Mouse (Mus musculus): ENCODE data around the gene Unc13b.

Unc13b gene

GRCm38 (mm10) chr4:43058753-43059654 lies at the start of gene Unc13b:
Gene Unc13b, plus strand, starts transcription at chr4:43058953.
- in situ Hi-C loops (cut with MboI, MseI): loop anchor here in 1 of 2 experiments (5.0 kb wide), 1 partner anchor 363 kb away; no protein-coding TSS in a partner anchor

- in situ Hi-C loops (cut with MboI, MseI): loop anchor here in 1 of 2 experiments (25.0 kb wide), 1 partner anchor 427 kb away; the partner anchor contains the start of genes Fam166b and Tesk1
Observed at GRCm38 (mm10) chr4:43010161-43011038, 48.4 kb upstream of the Unc13b start, which contains the start of gene Fancg. Gene Fancg, minus strand, starts transcription at chr4:43010506.

GRCm38 (mm10) chr4:43012091-43012490 lies 46.7 kb upstream of the Unc13b start:
- in situ Hi-C loops (cut with MboI, MseI): loop anchor here in 1 of 2 experiments (25.0 kb wide), 1 partner anchor 425 kb away; the partner anchor contains the start of genes Fam166b and Tesk1

GRCm38 (mm10) chr4:43018156-43018555 lies 40.6 kb upstream of the Unc13b start:
- in situ Hi-C loops (cut with MboI, MseI): loop anchor here in 1 of 2 experiments (25.0 kb wide), 1 partner anchor 419 kb away; the partner anchor contains the start of genes Fam166b and Tesk1

- in situ Hi-C loops (cut with MboI, MseI): loop anchor here in 1 of 2 experiments (25.0 kb wide), 1 partner anchor 418 kb away; the partner anchor contains the start of genes Fam166b and Tesk1
Observed at GRCm38 (mm10) chr4:43019176-43019575, 39.6 kb upstream of the Unc13b start.

GRCm38 (mm10) chr4:43019641-43020465 lies 38.9 kb upstream of the Unc13b start:
- in situ Hi-C loops (cut with MboI, MseI): loop anchor here in 1 of 2 experiments (5.0 to 25.0 kb wide), 2 partner anchors 417 to 547 kb away; partner anchors contain the start of genes Fam166b and Tesk1

GRCm38 (mm10) chr4:43020876-43021275 lies 37.9 kb upstream of the Unc13b start:
- in situ Hi-C loops (cut with MboI, MseI): loop anchor here in 1 of 2 experiments (5.0 to 25.0 kb wide), 2 partner anchors 416 to 546 kb away; partner anchors contain the start of genes Fam166b and Tesk1

- in situ Hi-C loops (cut with MboI, MseI): loop anchor here in 1 of 2 experiments (5.0 to 25.0 kb wide), 2 partner anchors 416 to 546 kb away; partner anchors contain the start of genes Fam166b and Tesk1
Observed at GRCm38 (mm10) chr4:43021341-43021740, 37.4 kb upstream of the Unc13b start.

- in situ Hi-C loops (cut with MboI, MseI): loop anchor here in 1 of 2 experiments (5.0 to 25.0 kb wide), 2 partner anchors 413 to 543 kb away; partner anchors contain the start of genes Fam166b and Tesk1
Observed at GRCm38 (mm10) chr4:43024673-43025072, 34.1 kb upstream of the Unc13b start.

GRCm38 (mm10) chr4:43025084-43025960 lies 33.4 kb upstream of the Unc13b start, which contains the start of gene Pigo:
Gene Pigo, minus strand, starts transcription at chr4:43025819.
- in situ Hi-C loops (cut with MboI, MseI): no loop called here

- in situ Hi-C loops (cut with MboI, MseI): no loop called here
Observed at GRCm38 (mm10) chr4:43029121-43029520, 29.6 kb upstream of the Unc13b start.

- in situ Hi-C loops (cut with MboI, MseI): loop anchor here in 1 of 2 experiments (10.0 kb wide), 2 partner anchors 455 to 1295 kb away; partner anchors contain the start of genes Arid3c and Sit1
Observed at GRCm38 (mm10) chr4:43029749-43030148, 29.0 kb upstream of the Unc13b start.

GRCm38 (mm10) chr4:43030352-43030751 lies 28.4 kb upstream of the Unc13b start:
- in situ Hi-C loops (cut with MboI, MseI): loop anchor here in 1 of 2 experiments (10.0 kb wide), 2 partner anchors 454 to 1296 kb away; partner anchors contain the start of genes Arid3c and Sit1

- in situ Hi-C loops (cut with MboI, MseI): loop anchor here in 1 of 2 experiments (10.0 kb wide), 2 partner anchors 454 to 1296 kb away; partner anchors contain the start of genes Arid3c and Sit1
Observed at GRCm38 (mm10) chr4:43030780-43031230, 27.9 kb upstream of the Unc13b start.

GRCm38 (mm10) chr4:43031237-43031995 lies 27.3 kb upstream of the Unc13b start, which contains the start of gene Stoml2:
Gene Stoml2, minus strand, starts transcription at chr4:43031710.
- in situ Hi-C loops (cut with MboI, MseI): loop anchor here in 1 of 2 experiments (10.0 kb wide), 2 partner anchors 453 to 1297 kb away; partner anchors contain the start of genes Arid3c and Sit1

GRCm38 (mm10) chr4:43032501-43032900 lies 26.3 kb upstream of the Unc13b start:
- in situ Hi-C loops (cut with MboI, MseI): loop anchor here in 1 of 2 experiments (10.0 kb wide), 2 partner anchors 452 to 1298 kb away; partner anchors contain the start of genes Arid3c and Sit1

GRCm38 (mm10) chr4:43033481-43033880 lies 25.3 kb upstream of the Unc13b start:
- in situ Hi-C loops (cut with MboI, MseI): loop anchor here in 1 of 2 experiments (10.0 kb wide), 2 partner anchors 451 to 1299 kb away; partner anchors contain the start of genes Arid3c and Sit1

All from T-helper 17 cell (primary cell).